In the genomic region with DNA sequence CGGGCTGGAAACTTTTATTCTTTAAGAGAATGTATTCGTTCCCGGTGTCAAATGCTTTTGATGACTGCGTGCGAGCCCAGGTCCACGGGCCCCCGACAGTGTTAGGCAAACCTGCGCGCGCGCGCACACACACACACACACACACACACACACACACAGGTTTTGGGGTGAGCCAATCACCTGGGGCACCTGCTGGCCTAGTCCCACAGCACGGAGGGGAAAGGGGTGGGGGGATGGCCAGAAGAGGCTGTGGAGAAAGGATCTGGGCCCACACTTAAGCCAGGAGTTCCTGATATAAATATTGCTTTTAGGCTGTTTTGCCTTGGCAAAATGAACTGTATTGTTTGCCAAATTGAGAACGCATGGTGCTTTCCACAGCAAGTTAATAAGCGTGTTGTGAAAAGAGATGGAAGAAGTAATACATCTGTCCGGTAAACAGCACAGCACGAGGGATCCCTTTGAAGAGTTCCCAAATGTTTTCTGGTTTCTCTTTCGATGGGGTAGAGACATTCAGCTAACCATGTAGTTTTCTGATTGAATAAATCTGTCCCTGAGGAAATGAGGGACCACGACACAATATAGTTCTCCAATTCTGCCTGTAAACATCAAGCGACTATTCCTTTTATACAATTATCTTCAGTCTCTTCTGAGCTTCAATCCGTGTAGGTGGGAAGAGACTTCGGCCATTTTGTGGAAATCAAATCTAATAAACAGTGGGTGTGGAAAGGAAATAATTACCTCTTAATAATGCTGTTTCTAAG, we compare ENCODE assay signal across 8 mouse cellular contexts. TPM values are rescaled to one million over a fixed set of nuclear protein-coding genes. Genes with fewer than 3 reads are reported as not detected.
DNase-seq lines count a peak whose midpoint lies in the region; ATAC-seq and TF ChIP-seq lines count a peak whose summit lies in the region.

No protein-coding gene starts in this region.

- no peak for TF ChIP-seq CTCF in brain, embryonic 14.5 days (IDR thresholded peaks at IDR 0.05; ENCODE audit: borderline replicate concordance, extremely low read depth, insufficient read depth, insufficient read length)
- 0 out of 2 replicates have a peak, but pooled peaks have one; percentile 1 for TF ChIP-seq CTCF in intestine, postnatal 0 days (IDR thresholded peaks at IDR 0.05; ENCODE audit: low read depth)

- ATAC-seq in intestine, postnatal 0 days = peak; percentile 17; the same call in 1 of the 2 replicates
- ATAC-seq in lung, embryonic 16.5 days (ENCODE audit: low read depth) = peak; percentile 35
- peak; percentile 29; the same call in 1 of the 2 replicates for ATAC-seq in stomach, embryonic 14.5 days (ENCODE audit: insufficient number of reproducible peaks, insufficient read depth, low FRiP score, low read depth)

- 14% methylated on average over 22 of the region's 22 CpGs for WGBS in intestine, postnatal 0 days
- WGBS in lung, embryonic 16.5 days = 6% methylated on average over 22 of the region's 22 CpGs
- WGBS in stomach, embryonic 14.5 days = 12% methylated on average over 22 of the region's 22 CpGs

- no peak for TF ChIP-seq POLR2A in brain, embryonic 14.5 days (IDR thresholded peaks at IDR 0.05; ENCODE audit: borderline replicate concordance, extremely low read depth, insufficient read depth, insufficient read length, poor library complexity, severe bottlenecking)

- H3K27ac ChIP-seq in intestine, postnatal 0 days (ENCODE audit: low read depth, low read length) = peak overlapping the region; percentile 92
- H3K27ac ChIP-seq in lung, embryonic 16.5 days (ENCODE audit: low read length) = peak overlapping the region; percentile 94
- H3K27ac ChIP-seq in stomach, embryonic 14.5 days (ENCODE audit: low read length) = peak overlapping the region; percentile 91

- H3K9ac ChIP-seq in intestine, postnatal 0 days (ENCODE audit: low read depth, low read length) = peak overlapping the region; percentile 89; the same call in 1 of the 2 replicates
- H3K9ac ChIP-seq in lung, embryonic 16.5 days (ENCODE audit: low read length) = peak overlapping the region; percentile 96
- peak overlapping the region; percentile 95 for H3K9ac ChIP-seq in stomach, embryonic 14.5 days (replicated peaks; ENCODE audit: low read depth, low read length)

- peak; percentile 34 to 36 for DNase-seq in layer of hippocampus, postnatal 25 days (ENCODE audit: extremely low spot score in 1 of 2, low spot score in 1 of 2)
- DNase-seq in layer of hippocampus, adult 11-12 months (ENCODE audit: low spot score) = no peak
- peak; percentile 33 for DNase-seq in brain, embryonic 14.5 days (ENCODE audit: low read depth)
- DNase-seq in gastrocnemius, postnatal 10 days = peak; percentile 46
- no peak for DNase-seq in right cerebral cortex, postnatal 4 days

- H3K9me3 ChIP-seq in intestine, postnatal 0 days (ENCODE audit: control insufficient read depth) = no peaks in the 10 kb centered on the region
- H3K9me3 ChIP-seq in lung, embryonic 16.5 days (ENCODE audit: control insufficient read depth, low read length) = no peaks in the 10 kb centered on the region
- H3K9me3 ChIP-seq in stomach, embryonic 14.5 days (ENCODE audit: control insufficient read depth, low read depth, low read length) = no peaks in the 10 kb centered on the region

- peak overlapping the region; percentile 78 for H3K4me2 ChIP-seq in intestine, postnatal 0 days (replicated peaks; ENCODE audit: low read depth)
- H3K4me2 ChIP-seq in lung, embryonic 16.5 days (ENCODE audit: low read depth, low read length) = peak overlapping the region; percentile 82
- peak overlapping the region; percentile 84 for H3K4me2 ChIP-seq in stomach, embryonic 14.5 days (replicated peaks; ENCODE audit: low read depth, low read length)

- peak overlapping the region; percentile 80 for H3K4me3 ChIP-seq in intestine, postnatal 0 days (ENCODE audit: low read depth, low read length)
- peak overlapping the region; percentile 90 for H3K4me3 ChIP-seq in lung, embryonic 16.5 days (ENCODE audit: low read length)
- peak overlapping the region; percentile 92 for H3K4me3 ChIP-seq in stomach, embryonic 14.5 days (ENCODE audit: low read depth, low read length)

- H3K36me3 ChIP-seq in intestine, postnatal 0 days (ENCODE audit: control insufficient read depth, insufficient read depth) = peaks cover 5% of the 10 kb centered on the region; the same call in 1 of the 2 replicates
- no peaks in the 10 kb centered on the region for H3K36me3 ChIP-seq in lung, embryonic 16.5 days (ENCODE audit: control insufficient read depth, insufficient read depth, low read length)
- H3K36me3 ChIP-seq in stomach, embryonic 14.5 days (ENCODE audit: control insufficient read depth, insufficient read depth, low read length) = peaks cover 11% of the 10 kb centered on the region

- H3K27me3 ChIP-seq in intestine, postnatal 0 days (replicated peaks; ENCODE audit: control insufficient read depth, insufficient read depth, low read length) = no peaks in the 10 kb centered on the region
- no peaks in the 10 kb centered on the region for H3K27me3 ChIP-seq in lung, embryonic 16.5 days (ENCODE audit: control insufficient read depth, insufficient read depth, low read depth, low read length)
- H3K27me3 ChIP-seq in stomach, embryonic 14.5 days (ENCODE audit: control insufficient read depth, insufficient read depth, low read length) = no peaks in the 10 kb centered on the region

- H3K4me1 ChIP-seq in intestine, postnatal 0 days (replicated peaks; ENCODE audit: control insufficient read depth, insufficient read depth, low read length) = no peaks in the 10 kb centered on the region
- peaks cover 28% of the 10 kb centered on the region for H3K4me1 ChIP-seq in lung, embryonic 16.5 days (replicated peaks; ENCODE audit: control insufficient read depth, insufficient read depth, low read length)
- H3K4me1 ChIP-seq in stomach, embryonic 14.5 days (ENCODE audit: control insufficient read depth, insufficient read depth, low read length) = peaks cover 23% of the 10 kb centered on the region

RNA-seq across cellular contexts. Expression of a gene that starts 0.4 kb away (rescaled TPM):
- total RNA-seq in layer of hippocampus, postnatal 25 days (2021) = 100 to 1,000 TPM; 141 to 157 TPM
- 40.0 and 61.9 TPM in 2 replicates for polyA plus RNA-seq in brain, embryonic 14.5 days (2012; rRNA removed)
- total RNA-seq in gastrocnemius, postnatal 10 days (2021) = 10 to 100 TPM; 49.6 to 54.5 TPM
- polyA plus RNA-seq in intestine, postnatal 0 days (2015; fragmentation: Nextera tagmentation; extraction: Ambion mirVana) = 3.9 and 4.9 TPM in 2 replicates
- polyA plus RNA-seq in lung, embryonic 16.5 days (2015; fragmentation: Nextera tagmentation; extraction: Ambion mirVana) = 12.1 and 14.4 TPM in 2 replicates
- polyA plus RNA-seq in stomach, embryonic 14.5 days (2014; fragmentation: Nextera tagmentation; extraction: Ambion mirVana) = 27.1 and 30.3 TPM in 2 replicates

RNA-seq across cellular contexts. Expression of a gene that starts 9.8 kb away (rescaled TPM):
- total RNA-seq in layer of hippocampus, postnatal 25 days (2021) = 10 to 100 TPM; 17.7 to 21.9 TPM
- polyA plus RNA-seq in brain, embryonic 14.5 days (2012; rRNA removed) = 22.0 and 27.7 TPM in 2 replicates
- total RNA-seq in gastrocnemius, postnatal 10 days (2021) = 1 to 10 TPM; 1.3 to 3.0 TPM
- polyA plus RNA-seq in intestine, postnatal 0 days (2015; fragmentation: Nextera tagmentation; extraction: Ambion mirVana) = 1.4 and 1.6 TPM in 2 replicates
- polyA plus RNA-seq in lung, embryonic 16.5 days (2015; fragmentation: Nextera tagmentation; extraction: Ambion mirVana) = 4.2 and 4.4 TPM in 2 replicates
- polyA plus RNA-seq in stomach, embryonic 14.5 days (2014; fragmentation: Nextera tagmentation; extraction: Ambion mirVana) = 4.7 and 5.5 TPM in 2 replicates

Comparison
In these comparisons a context has a peak if more than half of its experiments do, and no peak if none do; other contexts are left out.
1. DNase-seq: peak in layer of hippocampus, postnatal 25 days (2 of 2), brain, embryonic 14.5 days (single experiment) and gastrocnemius, postnatal 10 days (single experiment); none in layer of hippocampus, adult 11-12 months (single experiment) and right cerebral cortex, postnatal 4 days (single experiment).
2. Peak in every context shown above with its lines, with median percentiles within 50 percentile points of each other: ATAC-seq, H3K27ac ChIP-seq, H3K4me2 ChIP-seq, H3K4me3 ChIP-seq and H3K9ac ChIP-seq.